Mouse (Mus musculus): ENCODE data around the gene Fbxo34. TPM values are rescaled to one million over a fixed set of nuclear protein-coding genes. Genes with fewer than 3 reads are reported as not detected.

Fbxo34 gene
- polyA plus RNA-seq, 1 experiment from 2014 or later: 25.2 TPM

GRCm38 (mm10) chr14:47477711-47478110 is 27.5 kb downstream of the Fbxo34 start:
- peaks cover 15% of the 10 kb centered on the region for H3K4me1 ChIP-seq
- H3K9me3 ChIP-seq (replicated peaks): no peaks in the 10 kb centered on the region

GRCm38 (mm10) chr14:47482200-47482599 is 32.0 kb downstream of the Fbxo34 start:
- H3K4me1 ChIP-seq: no peaks in the 10 kb centered on the region
- no peak for DNase-seq (ENCODE audit: low spot score)
- H3K36me3 ChIP-seq: no peaks in the 10 kb centered on the region
- WGBS: 89% methylated on average over 6 of the region's 6 CpGs
- H3K9me3 ChIP-seq (replicated peaks): no peaks in the 10 kb centered on the region
- no peaks in the 10 kb centered on the region for H3K27me3 ChIP-seq (ENCODE audit: low read depth, poor library complexity, severe bottlenecking)
- 0 out of 2 replicates have a peak overlapping the region, but pooled peaks have one; percentile 30 for H3K27ac ChIP-seq
- no peak overlapping the region for H3K4me3 ChIP-seq

More at GRCm38 (mm10) chr14:47477711-47478110, 27.5 kb downstream of the Fbxo34 start:
- no peak for DNase-seq (ENCODE audit: low spot score)
- Histone ChIP-seq H3K36me3 (peaks cover 3% of the 10 kb centered on the region; the same call in 1 of the 2 replicates), H3K27ac (no peak overlapping the region), H3K27me3 (ENCODE audit: low read depth, poor library complexity, severe bottlenecking) (no peaks in the 10 kb centered on the region), H3K4me3 (no peak overlapping the region)
- 78% methylated on average over 2 of the region's 2 CpGs for WGBS

- H3K27me3 ChIP-seq (ENCODE audit: low read depth, poor library complexity, severe bottlenecking): no peaks in the 10 kb centered on the region
- WGBS: 74% methylated on average over 1 of the region's 1 CpGs
- H3K4me3 ChIP-seq: no peak overlapping the region
- H3K36me3 ChIP-seq: no peaks in the 10 kb centered on the region
- H3K9me3 ChIP-seq (replicated peaks): no peaks in the 10 kb centered on the region
- DNase-seq (ENCODE audit: low spot score): no peak
- H3K4me1 ChIP-seq: no peaks in the 10 kb centered on the region
- no peak overlapping the region for H3K27ac ChIP-seq
These were observed 32.9 kb downstream of the Fbxo34 start for GRCm38 (mm10) chr14:47483099-47483498.

GRCm38 (mm10) chr14:47488732-47489131 is 38.5 kb downstream of the Fbxo34 start:
- no peaks in the 10 kb centered on the region for H3K9me3 ChIP-seq (replicated peaks)
- DNase-seq (ENCODE audit: low spot score): no peak
- WGBS: 72% methylated on average over 7 of the region's 7 CpGs
- H3K4me1 ChIP-seq: peaks cover 24% of the 10 kb centered on the region
- H3K36me3 ChIP-seq: peaks cover 3% of the 10 kb centered on the region; the same call in 1 of the 2 replicates
- no peak overlapping the region for H3K27ac ChIP-seq
- H3K4me3 ChIP-seq: no peak overlapping the region
- H3K27me3 ChIP-seq (ENCODE audit: low read depth, poor library complexity, severe bottlenecking): no peaks in the 10 kb centered on the region

- H3K9me3 ChIP-seq (replicated peaks): no peaks in the 10 kb centered on the region
- WGBS: 59% methylated on average over 10 of the region's 10 CpGs
These were observed 39.3 kb downstream of the Fbxo34 start for GRCm38 (mm10) chr14:47489310-47490097.

GRCm38 (mm10) chr14:47490732-47491131 is 40.5 kb downstream of the Fbxo34 start:
- H3K9me3 ChIP-seq (replicated peaks): no peaks in the 10 kb centered on the region
- peaks cover 24% of the 10 kb centered on the region for H3K4me1 ChIP-seq
- WGBS: 98% methylated on average over 2 of the region's 2 CpGs
- DNase-seq (ENCODE audit: low spot score): no peak
- H3K36me3 ChIP-seq: peaks cover 6% of the 10 kb centered on the region; the same call in 1 of the 2 replicates
- no peaks in the 10 kb centered on the region for H3K27me3 ChIP-seq (ENCODE audit: low read depth, poor library complexity, severe bottlenecking)
- H3K27ac ChIP-seq: no peak overlapping the region
- H3K4me3 ChIP-seq: no peak overlapping the region

More at GRCm38 (mm10) chr14:47489310-47490097, 39.3 kb downstream of the Fbxo34 start:
- Histone ChIP-seq H3K36me3 (peaks cover 6% of the 10 kb centered on the region; the same call in 1 of the 2 replicates), H3K4me3 (no peak overlapping the region), H3K27me3 (ENCODE audit: low read depth, poor library complexity, severe bottlenecking) (no peaks in the 10 kb centered on the region), H3K27ac (peak overlapping the region; percentile 25; the same call in 1 of the 2 replicates), H3K4me1 (peaks cover 24% of the 10 kb centered on the region)
- no peak for DNase-seq (ENCODE audit: low spot score)

- WGBS: 87% methylated on average over 2 of the region's 2 CpGs
- Histone ChIP-seq H3K4me1 (peaks cover 17% of the 10 kb centered on the region), H3K9me3 (replicated peaks) (no peaks in the 10 kb centered on the region), H3K27me3 (ENCODE audit: low read depth, poor library complexity, severe bottlenecking) (no peaks in the 10 kb centered on the region), H3K27ac (no peak overlapping the region), H3K36me3 (peaks cover 6% of the 10 kb centered on the region; the same call in 1 of the 2 replicates), H3K4me3 (no peak overlapping the region)
- DNase-seq (ENCODE audit: low spot score): no peak
These were observed 43.6 kb downstream of the Fbxo34 start for GRCm38 (mm10) chr14:47493592-47494361.

- H3K36me3 ChIP-seq: peaks cover 6% of the 10 kb centered on the region; the same call in 1 of the 2 replicates
- no peaks in the 10 kb centered on the region for H3K9me3 ChIP-seq (replicated peaks)
- no peak for DNase-seq (ENCODE audit: low spot score)
- no peaks in the 10 kb centered on the region for H3K4me1 ChIP-seq
- no peak overlapping the region for H3K4me3 ChIP-seq
- H3K27ac ChIP-seq: no peak overlapping the region
- 96% methylated on average over 3 of the region's 3 CpGs for WGBS
- no peaks in the 10 kb centered on the region for H3K27me3 ChIP-seq (ENCODE audit: low read depth, poor library complexity, severe bottlenecking)
These were observed 45.7 kb downstream of the Fbxo34 start for GRCm38 (mm10) chr14:47495951-47496350.

GRCm38 (mm10) chr14:47497166-47497565 is 46.9 kb downstream of the Fbxo34 start:
- Histone ChIP-seq H3K9me3 (replicated peaks) (no peaks in the 10 kb centered on the region), H3K36me3 (peaks cover 6% of the 10 kb centered on the region; the same call in 1 of the 2 replicates), H3K4me3 (no peak overlapping the region), H3K27ac (no peak overlapping the region), H3K27me3 (ENCODE audit: low read depth, poor library complexity, severe bottlenecking) (no peaks in the 10 kb centered on the region), H3K4me1 (no peaks in the 10 kb centered on the region)
- WGBS: 87% methylated on average over 3 of the region's 3 CpGs
- DNase-seq (ENCODE audit: low spot score): no peak

- Histone ChIP-seq H3K36me3 (peaks cover 3% of the 10 kb centered on the region; the same call in 1 of the 2 replicates), H3K27ac (no peak overlapping the region), H3K9me3 (replicated peaks) (no peaks in the 10 kb centered on the region), H3K27me3 (ENCODE audit: low read depth, poor library complexity, severe bottlenecking) (no peaks in the 10 kb centered on the region), H3K4me3 (no peak overlapping the region), H3K4me1 (no peaks in the 10 kb centered on the region)
- WGBS: 75% methylated on average over 5 of the region's 5 CpGs
- no peak for DNase-seq (ENCODE audit: low spot score)
These were observed 48.4 kb downstream of the Fbxo34 start for GRCm38 (mm10) chr14:47498632-47499031.

GRCm38 (mm10) chr14:47504036-47504435 is 53.8 kb downstream of the Fbxo34 start:
- H3K4me3 ChIP-seq: no peak overlapping the region
- no peaks in the 10 kb centered on the region for H3K4me1 ChIP-seq
- no peaks in the 10 kb centered on the region for H3K9me3 ChIP-seq (replicated peaks)
- DNase-seq (ENCODE audit: low spot score): no peak
- no peaks in the 10 kb centered on the region for H3K27me3 ChIP-seq (ENCODE audit: low read depth, poor library complexity, severe bottlenecking)
- WGBS: 92% methylated on average over 3 of the region's 3 CpGs
- peaks cover 9% of the 10 kb centered on the region for H3K36me3 ChIP-seq
- H3K27ac ChIP-seq: no peak overlapping the region

GRCm38 (mm10) chr14:47506676-47507075 is 56.5 kb downstream of the Fbxo34 start:
- no peaks in the 10 kb centered on the region for H3K27me3 ChIP-seq (ENCODE audit: low read depth, poor library complexity, severe bottlenecking)
- H3K36me3 ChIP-seq: peaks cover 9% of the 10 kb centered on the region
- WGBS: 92% methylated on average over 5 of the region's 5 CpGs
- DNase-seq (ENCODE audit: low spot score): no peak
- no peaks in the 10 kb centered on the region for H3K4me1 ChIP-seq
- no peak overlapping the region for H3K4me3 ChIP-seq
- no peaks in the 10 kb centered on the region for H3K9me3 ChIP-seq (replicated peaks)
- H3K27ac ChIP-seq: no peak overlapping the region

- no peaks in the 10 kb centered on the region for H3K27me3 ChIP-seq (ENCODE audit: low read depth, poor library complexity, severe bottlenecking)
- DNase-seq (ENCODE audit: low spot score): no peak
- no peak overlapping the region for H3K27ac ChIP-seq
- no peaks in the 10 kb centered on the region for H3K9me3 ChIP-seq (replicated peaks)
- no peak overlapping the region for H3K4me3 ChIP-seq
- no peaks in the 10 kb centered on the region for H3K4me1 ChIP-seq
- H3K36me3 ChIP-seq: peaks cover 9% of the 10 kb centered on the region
These were observed 57.8 kb downstream of the Fbxo34 start for GRCm38 (mm10) chr14:47508035-47508434.
